Mouse (Mus musculus): Measurements from ENCODE around the gene Slc47a1.

GRCm38 (mm10) chr11:61354346-61354745 lies 23.8 kb downstream of the Slc47a1 start:
- TF ChIP-seq CTCF (IDR thresholded peaks at IDR 0.05; ENCODE audit: insufficient read depth, low read length) (no peak), POLR2A (IDR thresholded peaks at IDR 0.05; ENCODE audit: borderline replicate concordance, extremely low read depth, low read depth, low read length) (no peak)
